Mouse (Mus musculus) heart, adult 10 weeks (tissue): ENCODE results near the gene Gm21188. TPM values are rescaled to one million over a fixed set of nuclear protein-coding genes. Genes with fewer than 3 reads are reported as not detected.

Source experiments
- polyA plus RNA-seq: library from polyadenylated mRNA; stranded (reverse); fragments of 350-450 nt; fragmentation: Illumina TruSeq; extraction: RNeasy Lipid Tissue Mini Kit (QIAGEN cat#74804); gene quantifications from one replicate; pipeline ENCODE4 v1.2.3, GENCODE M21; 2014; ENCODE audit warnings: low read depth, low replicate concordance

Gm21188 gene
- 0.21 TPM for polyA plus RNA-seq

GRCm38 (mm10) chr13:120052085-120052484, at the start of gene Gm21188:
Gene Gm21188, minus strand, starts transcription at chr13:120052194.

GRCm38 (mm10) chr13:120026911-120027310, 25.1 kb downstream of the Gm21188 start, which contains the start of gene Gm36079:
Gene Gm36079, minus strand, starts transcription at chr13:120027011.

Other genes with a start within 250 kb of the Gm21188 start
- not detected for gene AF067063, start 222.0 kb downstream of the Gm21188 start, polyA plus RNA-seq
- not detected for gene D13Ertd608e, start 216.2 kb downstream of the Gm21188 start, polyA plus RNA-seq
- gene Tcstv1, start 157.4 kb downstream of the Gm21188 start, polyA plus RNA-seq = not detected
- not detected for gene Gm21761, start 122.9 kb downstream of the Gm21188 start, polyA plus RNA-seq
- not detected for gene B020031M17Rik, start 101.4 kb downstream of the Gm21188 start, polyA plus RNA-seq
- gene Gm36079, start 25.2 kb downstream of the Gm21188 start, polyA plus RNA-seq = not detected
- gene Gm20767, start 88.1 kb upstream of the Gm21188 start, polyA plus RNA-seq = not detected
- not detected for gene Gm21818, start 120.2 kb upstream of the Gm21188 start, polyA plus RNA-seq
- not detected for gene Gm21762, start 163.8 kb upstream of the Gm21188 start, polyA plus RNA-seq
- gene Gm21731, start 186.9 kb upstream of the Gm21188 start, polyA plus RNA-seq = not detected
- gene AF067061, start 210.9 kb upstream of the Gm21188 start, polyA plus RNA-seq = not detected
- gene BC147527, start 248.2 kb upstream of the Gm21188 start, polyA plus RNA-seq = not detected